Mouse (Mus musculus) cerebellum, adult 9-10 months (tissue): Measurements from ENCODE around the gene Cutc.

Source experiments
- DNase-seq: peaks from one replicate; pipeline ENCODE4 v3.0.0; 2022

Gene Cutc

DNA sequence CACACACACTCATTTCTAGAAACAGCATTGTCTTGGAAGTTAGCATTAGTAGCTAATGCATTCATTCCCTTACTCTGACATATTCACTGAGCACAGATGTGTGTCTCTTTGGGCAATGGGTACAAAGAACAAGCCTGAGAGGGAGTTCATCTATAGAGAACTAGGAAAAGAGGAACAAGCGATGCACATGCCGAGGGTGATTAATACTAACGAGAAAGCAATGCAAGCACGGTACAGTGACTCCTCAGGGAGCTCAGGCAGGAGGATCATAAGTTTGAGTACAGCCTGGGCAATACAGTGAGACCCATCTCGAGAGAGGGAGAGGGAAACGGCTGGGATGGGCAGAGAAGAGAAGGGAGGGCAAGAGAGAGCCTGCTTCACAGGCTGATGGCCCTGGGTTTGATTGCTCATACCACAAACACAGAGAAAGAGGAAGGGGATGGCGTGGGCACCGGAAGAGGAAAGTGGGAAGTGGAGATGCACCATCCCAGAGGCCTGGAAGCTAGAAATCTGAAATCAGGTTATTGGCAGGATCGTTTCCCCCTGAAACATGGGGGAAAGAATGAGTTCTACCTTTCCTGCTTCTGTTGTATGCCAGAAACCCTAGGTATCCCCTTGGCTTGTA, 48.7 kb downstream of the Cutc start:
- DNase-seq, result no peak

DNA sequence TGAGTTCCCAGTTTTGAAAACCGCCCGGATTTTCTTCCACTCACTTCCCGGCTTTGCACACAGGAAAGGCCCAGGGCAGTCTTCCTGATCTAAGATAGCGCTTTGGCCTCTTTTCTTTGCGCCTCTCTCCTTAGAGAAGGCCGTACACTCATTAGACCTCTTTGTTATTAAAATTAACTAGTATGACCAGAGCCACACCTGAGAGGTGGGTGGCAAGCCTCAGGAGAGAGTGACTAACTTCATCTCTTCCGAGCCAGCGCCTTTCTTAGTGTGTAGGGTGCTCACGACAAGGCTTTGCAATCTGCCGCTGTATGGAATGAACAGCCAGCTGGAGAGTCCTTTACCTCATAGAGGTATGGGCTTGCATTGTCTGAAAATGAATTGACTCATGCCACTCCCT, 51.1 kb downstream of the Cutc start:
- DNase-seq, result no peak

DNA sequence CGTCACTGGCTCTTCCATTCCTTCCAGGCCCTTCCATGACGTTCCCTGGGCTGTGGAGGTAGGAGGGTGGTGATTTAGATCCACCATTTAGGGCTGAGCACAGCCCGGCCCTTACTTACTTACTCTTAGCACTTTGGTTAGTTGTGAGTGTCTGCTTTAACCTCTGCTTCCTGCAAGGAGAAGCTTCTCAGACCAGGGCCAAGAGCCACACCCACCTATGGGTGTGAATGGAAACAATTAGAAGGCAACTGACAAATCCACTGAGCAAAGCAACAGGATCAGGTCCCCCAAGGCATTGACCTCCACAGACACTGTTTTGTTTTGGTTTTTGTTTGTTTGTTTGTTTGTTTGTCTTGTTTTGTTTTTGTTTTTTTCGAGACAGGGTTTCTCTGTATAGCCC, 56.5 kb downstream of the Cutc start:
- DNase-seq, result no peak

DNA sequence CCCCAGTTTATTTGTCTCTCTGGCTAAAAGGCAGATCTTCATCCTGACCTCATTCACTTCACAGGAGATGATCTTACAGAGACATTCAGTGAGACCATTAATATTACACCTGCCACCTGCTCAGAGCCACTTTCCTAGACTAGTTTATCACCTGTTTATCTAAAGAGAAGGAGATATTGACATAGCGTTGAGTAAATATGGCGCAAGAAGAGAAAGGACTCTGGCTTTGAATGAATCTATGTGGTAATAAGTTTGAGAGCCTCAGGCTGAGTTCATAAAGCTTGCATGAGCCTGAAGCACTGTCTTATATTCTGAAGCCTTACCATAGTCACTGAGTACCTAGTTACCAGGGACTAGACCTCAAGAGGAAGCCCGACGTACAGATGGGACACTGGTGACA, 58.6 kb downstream of the Cutc start:
- no peak for DNase-seq

DNA sequence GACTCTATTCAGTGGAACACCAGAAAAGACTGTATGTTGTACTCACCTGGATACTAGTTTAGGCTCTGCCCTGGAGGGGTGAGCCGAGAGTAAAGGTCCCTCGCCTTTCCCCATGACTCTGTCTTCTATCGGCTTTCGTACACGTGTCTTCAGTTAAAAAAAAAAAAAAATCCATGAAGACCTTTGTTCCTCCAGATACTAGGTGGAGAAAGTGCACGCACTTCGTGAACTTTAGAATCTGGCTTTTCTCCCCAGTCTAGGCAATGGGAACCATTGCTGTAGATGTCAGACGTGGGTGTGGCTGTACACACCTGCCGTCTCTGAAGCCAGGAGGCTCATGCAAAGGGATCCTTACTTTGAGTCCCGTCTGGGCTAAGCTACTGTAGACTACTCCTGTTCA, 60.5 kb downstream of the Cutc start:
- no peak for DNase-seq

DNA sequence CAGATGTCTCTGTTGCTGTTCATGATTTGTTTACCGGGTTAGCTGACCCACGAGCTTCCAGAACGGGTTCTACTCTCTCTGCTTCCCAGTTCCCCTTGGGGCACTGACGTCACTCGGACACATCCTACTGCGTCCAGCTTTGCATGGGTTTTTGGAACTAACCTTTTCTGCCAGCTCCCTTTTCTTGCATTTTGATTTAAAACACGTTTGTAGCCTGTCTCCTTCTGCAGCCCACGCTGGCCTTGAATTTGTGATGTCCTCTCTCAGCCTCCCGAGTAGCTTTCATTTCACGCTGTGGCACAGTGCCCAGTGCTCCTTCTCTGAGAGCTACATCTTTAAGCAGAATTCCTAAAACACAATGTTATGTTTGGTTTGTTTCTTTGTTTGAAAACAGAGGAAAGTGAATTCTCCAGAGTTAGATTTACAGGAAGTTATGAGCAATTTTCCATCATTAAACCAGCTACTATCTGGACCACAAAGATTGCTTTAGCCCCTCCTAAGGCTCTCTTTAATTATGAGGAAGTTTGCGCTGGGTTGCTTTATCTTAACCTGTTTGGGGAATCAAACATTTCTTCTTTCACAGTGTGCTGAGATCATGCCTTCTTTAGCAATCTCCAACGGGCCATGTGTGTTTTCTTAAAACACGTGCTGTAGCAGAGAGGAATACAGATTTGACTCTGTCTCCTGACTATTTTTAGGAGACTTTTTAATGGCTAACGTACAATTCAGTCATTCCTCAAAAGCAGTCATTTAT, 63.0 kb downstream of the Cutc start:
- DNase-seq, result no peak
